Mouse (Mus musculus) C2C12 (cell line): Measurements from ENCODE around the gene Bscl2.
A peak's percentile ranks its signal among the peaks of the same experiment; 100 is the strongest.

Experiments used
- CTCF ChIP-seq: IDR thresholded peaks from one replicate; pipeline ENCODE4 v1.5.1; 2011; ENCODE audit not compliant: control insufficient read depth, insufficient read depth, insufficient read length
- USF1 ChIP-seq: IDR thresholded peaks from one replicate; pipeline ENCODE4 v1.6.1; 2011; ENCODE audit warnings: low read depth, mild to moderate bottlenecking, control low read depth, moderate library complexity

GRCm38 (mm10) chr19:8880311-8881033 is 43.2 kb downstream of the Bscl2 start, which contains the start of gene Uqcc3:
- no peak for TF ChIP-seq CTCF
- peak; percentile 68 for TF ChIP-seq USF1
